Mouse (Mus musculus) adrenal gland, postnatal 0 days (tissue): ENCODE results near the gene Ube2j1. TPM values are rescaled to one million over a fixed set of nuclear protein-coding genes. Genes with fewer than 3 reads are reported as not detected.

ENCODE experiments used
- polyA plus RNA-seq: library from polyadenylated mRNA; unstranded; fragments of >200 nt; fragmentation: Nextera tagmentation; extraction: Ambion mirVana; gene quantifications from 2 replicates; pipeline ENCODE4 v1.2.1, GENCODE M21; 2015

Ube2j1 gene
- polyA plus RNA-seq, result 36.9 and 42.5 TPM in 2 replicates

DNA sequence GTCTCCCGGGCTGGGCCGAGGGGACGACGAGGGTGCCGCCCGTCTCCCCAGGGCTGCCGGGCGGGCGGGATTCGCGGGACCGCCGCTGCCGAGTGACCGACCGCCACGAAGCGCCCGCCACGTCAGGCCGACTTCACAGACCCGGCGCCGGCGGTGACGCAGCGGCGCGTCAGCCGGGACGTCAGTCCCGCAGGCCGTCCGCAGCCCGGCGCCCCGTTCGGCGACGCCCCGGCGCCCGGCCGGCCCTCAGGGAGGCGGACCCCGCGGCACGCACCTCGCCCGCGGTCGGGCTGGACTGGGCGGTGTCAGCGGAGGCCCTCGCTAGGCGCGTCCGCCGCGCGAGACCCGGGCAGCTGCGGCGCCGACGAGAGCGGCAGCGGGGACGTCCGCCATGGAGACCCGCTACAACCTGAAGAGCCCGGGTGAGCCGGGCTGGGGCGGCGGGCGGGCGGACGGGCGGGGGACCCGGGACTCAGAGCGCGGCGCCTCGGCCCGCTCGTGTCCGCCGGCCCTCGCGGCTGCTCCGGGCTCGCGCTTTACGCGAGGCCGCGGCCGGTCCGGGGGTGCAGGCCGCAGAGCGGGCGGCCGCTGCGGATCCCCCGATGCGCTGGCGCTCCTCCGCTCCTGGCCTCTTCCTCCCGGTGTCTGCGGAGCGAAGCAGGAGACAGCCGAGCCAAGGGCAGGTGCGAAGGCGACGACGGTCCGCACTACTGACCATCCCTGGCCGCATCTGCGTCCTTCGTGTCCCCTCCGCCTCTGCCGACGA lies at the start of gene Ube2j1:
Gene Ube2j1, plus strand, starts transcription at position 222 of the 766 bp plus-strand sequence.

DNA sequence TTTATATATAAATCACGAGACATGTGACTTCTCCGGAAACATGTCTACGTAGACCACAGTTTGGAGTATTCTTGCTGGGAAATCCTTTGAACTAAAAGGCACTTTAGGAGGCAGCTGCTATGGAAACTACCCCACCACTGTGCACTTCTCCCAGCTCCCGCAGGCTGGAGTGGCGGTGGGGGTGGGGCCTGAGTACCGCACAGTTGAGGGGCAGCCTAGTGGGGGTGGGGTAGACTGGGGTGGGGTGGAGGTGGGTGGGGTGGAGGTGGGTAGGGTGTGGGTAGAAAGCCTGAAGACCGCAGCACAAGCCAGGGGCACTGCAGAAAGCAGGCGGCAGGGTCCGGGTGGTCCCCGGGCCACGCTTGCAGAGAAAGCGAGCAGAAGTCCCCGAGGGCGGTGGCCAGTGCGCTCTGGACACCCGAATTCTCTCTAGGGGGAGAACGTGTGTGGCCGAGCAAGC lies 48.5 kb upstream of the Ube2j1 start, which contains the start of gene Rragd:
Gene Rragd, plus strand, starts transcription at position 322 of the 460 bp plus-strand sequence.

DNA sequence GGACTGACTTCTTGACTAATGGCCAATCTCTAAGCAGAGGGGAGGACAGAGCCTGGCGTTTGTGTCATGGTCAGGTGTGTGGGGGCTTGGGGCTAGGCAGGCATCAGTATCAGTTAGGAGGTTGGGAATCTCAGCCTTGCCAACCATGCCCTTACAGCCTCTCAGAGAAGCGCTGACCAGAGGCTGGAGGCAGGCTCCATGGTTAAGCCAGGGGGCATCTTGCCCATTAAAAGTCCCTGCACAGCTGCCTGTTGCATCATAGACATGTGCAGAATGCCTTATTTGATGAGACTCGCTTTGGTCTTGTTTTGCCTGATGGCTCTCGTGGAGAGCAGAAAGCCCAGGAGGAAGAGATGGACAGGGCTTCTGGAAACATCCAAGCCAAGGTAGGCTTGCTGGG lies 31.8 kb downstream of the Ube2j1 start, which contains the start of gene Gabrr2:
Gene Gabrr2, plus strand, starts transcription at position 19 of the 400 bp plus-strand sequence.

Other genes starting within 250 kb of the Ube2j1 start
- gene Lyrm2, start 231.2 kb upstream of the Ube2j1 start, polyA plus RNA-seq, result 166 and 196 TPM in 2 replicates
- gene Ankrd6, start 80.6 kb upstream of the Ube2j1 start, polyA plus RNA-seq, result 4.2 and 9.2 TPM in 2 replicates
- gene Rragd, start 48.4 kb upstream of the Ube2j1 start, polyA plus RNA-seq, result 4.7 and 5.9 TPM in 2 replicates
- gene Gabrr2, start 31.6 kb downstream of the Ube2j1 start, polyA plus RNA-seq, result not detected in 2 replicates
- gene Gabrr1, start 101.1 kb downstream of the Ube2j1 start, polyA plus RNA-seq, result not detected in 2 replicates
- 3.1 and 6.3 TPM in 2 replicates for gene Pm20d2, start 158.3 kb downstream of the Ube2j1 start, polyA plus RNA-seq
- 6.7 and 10.8 TPM in 2 replicates for gene Srsf12, start 177.6 kb downstream of the Ube2j1 start, polyA plus RNA-seq